Mouse (Mus musculus) MEL (cell line): ENCODE measurements around the gene Tmub2.

Experiments used
- GATA1 ChIP-seq: IDR thresholded peaks from 2 replicates; pipeline ENCODE4 v1.6.1; 2011; ENCODE audit warnings: low read depth, low read length, improper control_type of control experiment
- MYC ChIP-seq: IDR thresholded peaks from 2 replicates; pipeline ENCODE4 v1.6.1; 2011; ENCODE audit warnings: low read depth, mild to moderate bottlenecking, low read length, improper control_type of control experiment, moderate library complexity

GRCm38 (mm10) chr11:102308104-102308503, 23.4 kb downstream of the Tmub2 start:
- no peak for TF ChIP-seq GATA1
- no peak for TF ChIP-seq MYC
